Mouse (Mus musculus) kidney, adult 2 months (tissue): ENCODE data around the gene 0610030E20Rik. TPM values are rescaled to one million over a fixed set of nuclear protein-coding genes. Genes with fewer than 3 reads are reported as not detected.

ENCODE experiments used
- DNase-seq: peaks from one replicate; pipeline ENCODE4 v3.0.0; 2021
- H3K27ac ChIP-seq: fragments of 200-500 bp; 2 replicates; pipeline ENCODE4 v1.5.1; 2012; ENCODE audit warnings: low read depth, low read length, control low read depth, inconsistent platforms; ENCODE audit not compliant: insufficient read depth
- H3K27me3 ChIP-seq: fragments of 200-500 bp; replicated peaks from 2 replicates; pipeline ENCODE4 v1.6.1; 2012; ENCODE audit warnings: mild to moderate bottlenecking, moderate library complexity, low read length, inconsistent platforms; ENCODE audit not compliant: control insufficient read depth, insufficient read depth
- H3K36me3 ChIP-seq: fragments of 200-500 bp; 2 replicates; pipeline ENCODE4 v1.6.1; 2012; ENCODE audit warnings: mild to moderate bottlenecking, moderate library complexity, low read length, inconsistent platforms; ENCODE audit not compliant: control insufficient read depth, insufficient read depth
- H3K4me1 ChIP-seq: fragments of 200-500 bp; 2 replicates; pipeline ENCODE4 v1.6.1; 2011; ENCODE audit warnings: low read length; ENCODE audit not compliant: control insufficient read depth, insufficient read depth
- H3K4me3 ChIP-seq: fragments of 200-500 bp; 2 replicates; pipeline ENCODE4 v1.5.1; 2011; ENCODE audit warnings: mild to moderate bottlenecking, low read depth, low read length, control low read depth; ENCODE audit not compliant: insufficient read depth
- CTCF ChIP-seq: fragments of 200-500 bp; conservative IDR thresholded peaks from 2 replicates; pipeline ENCODE4 v1.5.1; 2011; ENCODE audit warnings: low read depth, mild to moderate bottlenecking, control low read depth, low read length, moderate library complexity, mixed read lengths; ENCODE audit not compliant: insufficient read depth, insufficient read length
- POLR2A ChIP-seq: fragments of 200-500 bp; IDR thresholded peaks from one replicate; pipeline ENCODE4 v1.6.1; 2011; ENCODE audit warnings: low read depth, low read length, control low read depth
- WGBS: fragments of 180-500 bp; shearing (Covaris S2); methylation state at CpG from one replicate; pipeline ENCODE4 v1.1.7; 2018; 5-methylcytosine and 5-hydroxymethylcytosine counted together
- polyA plus RNA-seq: library from polyadenylated mRNA; depleted of rRNA; stranded (reverse); fragments of >200 nt; gene quantifications from 2 replicates; pipeline ENCODE4 v1.2.3, GENCODE M21; 2012

0610030E20Rik gene
- polyA plus RNA-seq, 1 experiment, result 15.1 TPM

- 91% methylated on average over 4 of the region's 4 CpGs for WGBS
- TF ChIP-seq POLR2A, result no peak
- TF ChIP-seq CTCF, result no peak
- H3K36me3 ChIP-seq, result peaks cover 18% of the 10 kb centered on the region
- H3K27ac ChIP-seq, result no peak overlapping the region
- no peak for DNase-seq
- H3K4me1 ChIP-seq, result no peaks in the 10 kb centered on the region
- H3K4me3 ChIP-seq, result no peak overlapping the region
- no peaks in the 10 kb centered on the region for H3K27me3 ChIP-seq
Measured at GRCm38 (mm10) chr6:72330133-72330532, 17.0 kb upstream of the 0610030E20Rik start.

- 74% methylated on average over 5 of the region's 5 CpGs for WGBS
- 0 out of 2 replicates have a peak overlapping the region, but pooled peaks have one; percentile 35 for H3K27ac ChIP-seq
- peak; percentile 25 for DNase-seq
- H3K27me3 ChIP-seq, result no peaks in the 10 kb centered on the region
- TF ChIP-seq CTCF (no peak), POLR2A (no peak)
- peaks cover 18% of the 10 kb centered on the region for H3K36me3 ChIP-seq
- no peaks in the 10 kb centered on the region for H3K4me1 ChIP-seq
- no peak overlapping the region for H3K4me3 ChIP-seq
Measured at GRCm38 (mm10) chr6:72333111-72333510, 14.0 kb upstream of the 0610030E20Rik start.

DNA sequence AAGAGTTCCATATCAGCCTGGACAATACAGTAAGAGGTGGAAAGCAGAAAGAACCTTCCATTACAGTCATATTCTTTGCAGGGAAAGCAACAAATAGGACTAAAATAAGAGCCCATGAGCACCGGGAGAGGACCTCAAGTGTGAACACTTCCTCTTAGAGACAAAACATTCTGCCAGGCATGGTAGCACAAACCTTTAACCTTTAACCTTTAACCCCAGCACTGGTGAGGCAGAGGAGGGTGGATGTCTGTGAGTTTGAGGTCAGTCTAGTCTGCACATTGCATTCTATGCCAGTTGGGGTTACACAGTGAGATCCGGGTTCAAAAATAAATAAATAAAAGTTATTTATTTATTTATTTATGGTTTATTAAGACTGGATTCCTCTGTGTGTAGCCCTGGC lies 6.6 kb upstream of the 0610030E20Rik start:
- DNase-seq, result peak; percentile 67
- no peak for TF ChIP-seq POLR2A
- TF ChIP-seq CTCF, result no peak
- Histone ChIP-seq H3K27ac (no peak overlapping the region), H3K36me3 (peaks cover 10% of the 10 kb centered on the region), H3K27me3 (no peaks in the 10 kb centered on the region), H3K4me3 (no peak overlapping the region), H3K4me1 (peaks cover 10% of the 10 kb centered on the region; the same call in 1 of the 2 replicates)
- WGBS, result 46% methylated on average over 2 of the region's 2 CpGs

GRCm38 (mm10) chr6:72344396-72345073 lies 2.6 kb upstream of the 0610030E20Rik start:
- no peak for DNase-seq
- TF ChIP-seq POLR2A, result no peak
- WGBS, result under 1% methylated on average over 42 of the region's 42 CpGs
- Histone ChIP-seq H3K4me1 (peaks cover 29% of the 10 kb centered on the region), H3K27ac (no peak overlapping the region), H3K36me3 (no peaks in the 10 kb centered on the region), H3K4me3 (peak overlapping the region; percentile 93), H3K27me3 (no peaks in the 10 kb centered on the region)

DNA sequence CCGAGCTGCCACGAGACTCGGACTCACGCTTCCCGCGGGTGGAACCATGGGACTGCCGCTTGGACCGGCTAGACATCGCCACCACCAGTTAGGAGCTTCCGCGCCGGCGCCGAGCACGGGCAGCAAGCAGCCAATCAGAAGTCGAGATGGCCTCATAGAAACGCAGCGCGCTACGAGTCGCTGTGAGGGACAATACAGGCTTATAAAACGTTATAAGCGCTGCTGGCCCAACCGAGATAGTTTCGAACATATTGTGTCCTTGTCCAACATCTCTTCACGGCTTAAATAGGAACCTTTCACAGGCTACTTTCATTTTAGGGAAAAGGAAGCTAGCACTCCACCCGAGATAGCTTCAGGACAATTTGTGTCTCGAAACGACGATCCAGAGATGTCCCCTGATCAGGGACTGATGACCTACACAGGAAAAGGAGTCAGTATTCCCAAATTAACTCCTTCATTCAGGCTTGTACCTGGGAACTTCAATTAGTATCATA lies 2.0 kb upstream of the 0610030E20Rik start, which contains the start of gene Usp39:
TSS of gene Usp39 (minus strand) at position 111 of the 494 bp plus-strand sequence.
- under 1% methylated on average over 30 of the region's 30 CpGs for WGBS
- Histone ChIP-seq H3K27ac (peak within 1 kb of the TSS; percentile 94), H3K27me3 (no peaks in the 10 kb centered on the region), H3K4me1 (peaks cover 28% of the 10 kb centered on the region), H3K4me3 (peak within 1 kb of the TSS; percentile 93), H3K36me3 (no peaks in the 10 kb centered on the region)
- DNase-seq, result peak; percentile 98
- peak; percentile 75 for TF ChIP-seq POLR2A
- TF ChIP-seq CTCF, result no peak

DNA sequence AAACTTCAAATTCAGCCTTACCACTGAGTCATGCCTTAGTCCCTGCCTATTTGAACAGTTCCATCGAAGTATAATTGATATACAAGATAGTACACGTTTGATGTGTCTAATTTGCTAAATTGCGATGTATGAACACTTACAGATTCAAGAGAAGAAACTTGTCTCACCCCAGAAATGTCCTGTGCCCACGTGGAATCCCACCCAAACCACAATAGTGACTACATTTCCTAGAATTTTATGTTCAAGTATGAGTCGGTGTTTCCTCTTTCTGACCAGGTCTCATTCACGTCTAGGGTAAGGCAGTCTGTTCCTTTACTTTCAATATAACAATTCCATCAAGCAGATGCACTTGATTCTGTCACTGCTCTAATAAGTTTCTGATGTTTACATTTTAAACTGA lies 1.5 kb upstream of the 0610030E20Rik start:
- peaks cover 31% of the 10 kb centered on the region for H3K4me1 ChIP-seq
- no peak for TF ChIP-seq CTCF
- no peak for TF ChIP-seq POLR2A
- WGBS, result 42% methylated on average over 6 of the region's 6 CpGs
- H3K36me3 ChIP-seq, result no peaks in the 10 kb centered on the region; the same call in 1 of the 2 replicates
- DNase-seq, result no peak
- H3K27ac ChIP-seq, result no peak overlapping the region
- no peaks in the 10 kb centered on the region for H3K27me3 ChIP-seq
- H3K4me3 ChIP-seq, result no peak overlapping the region

DNA sequence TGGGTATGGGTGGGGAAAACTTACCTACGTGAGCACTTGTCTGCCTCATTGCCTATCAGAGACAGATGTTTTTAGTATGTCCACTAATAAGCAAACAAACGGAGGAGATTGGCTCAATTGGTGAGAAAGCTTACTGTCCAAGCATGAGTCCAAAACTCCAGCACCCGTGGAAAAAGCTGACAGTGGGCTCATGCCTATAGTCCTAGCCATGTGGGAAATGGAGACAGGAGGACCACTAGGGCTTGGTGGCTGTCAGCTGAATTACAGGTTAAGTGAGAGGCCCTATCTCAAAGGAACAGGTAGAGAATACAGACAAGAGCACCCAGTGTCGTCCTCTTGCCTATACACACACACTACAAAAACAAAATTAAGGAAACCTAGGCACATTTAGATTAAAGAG lies 856 bp upstream of the 0610030E20Rik start:
- WGBS, result 80% methylated on average over 4 of the region's 4 CpGs
- H3K4me3 ChIP-seq, result no peak overlapping the region
- DNase-seq, result peak; percentile 3

DNA sequence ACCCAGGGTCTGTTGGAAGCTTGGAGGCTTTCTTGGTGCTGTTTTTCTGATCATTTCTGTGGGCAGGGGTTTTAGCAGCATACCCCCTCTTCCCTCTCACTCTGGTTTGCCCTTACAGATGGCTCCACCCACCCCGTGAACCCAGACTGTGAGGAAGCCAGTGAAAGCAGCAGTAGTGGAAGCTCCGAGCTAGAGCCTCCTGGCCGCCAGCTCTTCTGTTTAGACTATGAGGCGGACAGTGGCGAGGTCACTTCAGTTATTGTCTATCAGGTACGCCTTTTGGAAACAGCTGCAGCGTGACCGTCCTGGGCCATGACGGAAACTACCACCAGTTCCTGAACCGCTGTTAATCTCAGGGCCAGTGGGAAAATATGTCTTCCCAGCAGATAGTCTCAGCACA lies 1.3 kb downstream of the 0610030E20Rik start:
- peak; percentile 62 for DNase-seq
- Histone ChIP-seq H3K4me3 (no peak overlapping the region), H3K4me1 (peaks cover 37% of the 10 kb centered on the region), H3K27ac (peak overlapping the region; percentile 77), H3K27me3 (no peaks in the 10 kb centered on the region), H3K36me3 (no peaks in the 10 kb centered on the region; the same call in 1 of the 2 replicates)
- whole genome bisulfite sequencing, result 67% methylated on average over 10 of the region's 10 CpGs
- no peak for TF ChIP-seq POLR2A
- TF ChIP-seq CTCF, result no peak

More for the DNA sequence above, 856 bp upstream of the 0610030E20Rik start:
- H3K4me1 ChIP-seq, result peaks cover 32% of the 10 kb centered on the region
- H3K27me3 ChIP-seq, result no peaks in the 10 kb centered on the region
- H3K27ac ChIP-seq, result no peak overlapping the region
- H3K36me3 ChIP-seq, result no peaks in the 10 kb centered on the region; the same call in 1 of the 2 replicates
- TF ChIP-seq CTCF (no peak), POLR2A (no peak)
